ENCODE assay signal across 8 mouse cellular contexts in genomic region chr3:98062591-98063185, GRCm38 (mm10). TPM values are rescaled to one million over a fixed set of nuclear protein-coding genes. Genes with fewer than 3 reads are reported as not detected.
DNase-seq lines count a peak whose midpoint lies in the region; ATAC-seq and TF ChIP-seq lines count a peak whose summit lies in the region.

No protein-coding gene starts in this region.

- H3K4me1 ChIP-seq in testis, adult 2 months (ENCODE audit: control insufficient read depth, insufficient read depth, low read length) = peaks cover 11% of the 10 kb centered on the region
- peaks cover 31% of the 10 kb centered on the region for H3K4me1 ChIP-seq in forebrain, embryonic 11.5 days (replicated peaks; ENCODE audit: control insufficient read depth, insufficient read depth, low read length)
- H3K4me1 ChIP-seq in limb, embryonic 14.5 days (ENCODE audit: control insufficient read depth, insufficient read depth, low read length) = peaks cover 84% of the 10 kb centered on the region
- peaks cover 42% of the 10 kb centered on the region for H3K4me1 ChIP-seq in stomach, embryonic 16.5 days (ENCODE audit: control insufficient read depth, insufficient read depth, low read length)

- ATAC-seq in forebrain, embryonic 11.5 days (replicated peaks; ENCODE audit: low FRiP score) = peak; percentile 43
- no peak for ATAC-seq in limb, embryonic 14.5 days (ENCODE audit: low FRiP score, low read depth)
- no peak for ATAC-seq in stomach, embryonic 16.5 days (ENCODE audit: insufficient read depth, low FRiP score)

- H3K9ac ChIP-seq in forebrain, embryonic 11.5 days (ENCODE audit: low read length) = peak overlapping the region; percentile 6; the same call in 1 of the 2 replicates
- H3K9ac ChIP-seq in limb, embryonic 14.5 days (ENCODE audit: low read depth, low read length, severe bottlenecking) = peak overlapping the region; percentile 31; the same call in 1 of the 2 replicates
- peak overlapping the region; percentile 13; the same call in 1 of the 2 replicates for H3K9ac ChIP-seq in stomach, embryonic 16.5 days (ENCODE audit: low read length)

- TF ChIP-seq POLR2A in testis, adult 2 months (IDR thresholded peaks at IDR 0.05; ENCODE audit: control insufficient read depth, low read depth, low read length) = no peak
- TF ChIP-seq POLR2A in limb, embryonic 14.5 days (IDR thresholded peaks at IDR 0.05; ENCODE audit: borderline replicate concordance, extremely low read depth, insufficient read depth, insufficient read length) = no peak

- no peak overlapping the region for H3K4me2 ChIP-seq in forebrain, embryonic 11.5 days (ENCODE audit: low read depth, low read length, severe bottlenecking)
- peak overlapping the region; percentile 32 for H3K4me2 ChIP-seq in limb, embryonic 14.5 days (replicated peaks; ENCODE audit: low read depth, low read length, severe bottlenecking)
- no peak overlapping the region for H3K4me2 ChIP-seq in stomach, embryonic 16.5 days (ENCODE audit: low read depth, low read length)

- H3K9me3 ChIP-seq in forebrain, embryonic 11.5 days (ENCODE audit: control insufficient read depth, low read length) = no peaks in the 10 kb centered on the region
- no peaks in the 10 kb centered on the region for H3K9me3 ChIP-seq in limb, embryonic 14.5 days (ENCODE audit: control insufficient read depth, low read length)
- no peaks in the 10 kb centered on the region for H3K9me3 ChIP-seq in stomach, embryonic 16.5 days (replicated peaks; ENCODE audit: control insufficient read depth, low read length)

- no peak for DNase-seq in testis, postnatal 14 days (ENCODE audit: low spot score)
- DNase-seq in forebrain, embryonic 11.5 days (ENCODE audit: low spot score) = no peak
- no peak for DNase-seq in limb, embryonic 14.5 days (ENCODE audit: low spot score)
- no peak for DNase-seq in cerebellum, postnatal 36 days
- DNase-seq in gastrocnemius, postnatal 10 days = no peak
- DNase-seq in frontal cortex, postnatal 36 days (ENCODE audit: low spot score in 2 of 2) = no peak

- peak overlapping the region; percentile 64 for H3K27ac ChIP-seq in testis, adult 2 months (ENCODE audit: control insufficient read depth, insufficient read depth, low read depth, low read length)
- H3K27ac ChIP-seq in forebrain, embryonic 11.5 days (ENCODE audit: low read depth, low read length) = peak overlapping the region; percentile 90
- peak overlapping the region; percentile 96 for H3K27ac ChIP-seq in limb, embryonic 14.5 days (replicated peaks; ENCODE audit: low read depth, low read length)
- peak overlapping the region; percentile 92 for H3K27ac ChIP-seq in stomach, embryonic 16.5 days (ENCODE audit: low read length)

- H3K4me3 ChIP-seq in testis, adult 2 months (ENCODE audit: control insufficient read depth, low read depth, low read length) = no peak overlapping the region
- H3K4me3 ChIP-seq in forebrain, embryonic 11.5 days (ENCODE audit: low read depth, low read length) = no peak overlapping the region
- no peak overlapping the region for H3K4me3 ChIP-seq in limb, embryonic 14.5 days (replicated peaks; ENCODE audit: low read length)
- no peak overlapping the region for H3K4me3 ChIP-seq in stomach, embryonic 16.5 days (replicated peaks; ENCODE audit: low read length)

- H3K27me3 ChIP-seq in testis, adult 2 months (ENCODE audit: control insufficient read depth, insufficient read depth, low read length) = no peaks in the 10 kb centered on the region
- no peaks in the 10 kb centered on the region for H3K27me3 ChIP-seq in forebrain, embryonic 11.5 days (ENCODE audit: control insufficient read depth, insufficient read depth, low read length)
- H3K27me3 ChIP-seq in limb, embryonic 14.5 days (ENCODE audit: control insufficient read depth, insufficient read depth, low read length) = no peaks in the 10 kb centered on the region
- H3K27me3 ChIP-seq in stomach, embryonic 16.5 days (ENCODE audit: control insufficient read depth, insufficient read depth, low read length) = no peaks in the 10 kb centered on the region

- 50% methylated on average over 1 of the region's 1 CpGs for WGBS in forebrain, embryonic 11.5 days
- 23% methylated on average over 1 of the region's 1 CpGs for WGBS in limb, embryonic 14.5 days
- 36% methylated on average over 1 of the region's 1 CpGs for WGBS in stomach, embryonic 16.5 days

- TF ChIP-seq CTCF in testis, adult 2 months (IDR thresholded peaks at IDR 0.05; ENCODE audit: control insufficient read depth, insufficient read depth, insufficient replicate concordance, low read depth, low read length) = no peak

- H3K36me3 ChIP-seq in testis, adult 2 months (ENCODE audit: control insufficient read depth, insufficient read depth, low read length) = no peaks in the 10 kb centered on the region
- H3K36me3 ChIP-seq in forebrain, embryonic 11.5 days (ENCODE audit: control insufficient read depth, insufficient read depth, low read length) = no peaks in the 10 kb centered on the region
- 0 out of 2 replicates have a peak, but pooled peaks cover 4% of the 10 kb centered on the region for H3K36me3 ChIP-seq in limb, embryonic 14.5 days (ENCODE audit: control insufficient read depth, insufficient read depth, low read length)
- H3K36me3 ChIP-seq in stomach, embryonic 16.5 days (ENCODE audit: control insufficient read depth, insufficient read depth, low read length) = no peaks in the 10 kb centered on the region

RNA-seq across cellular contexts. Expression of gene Notch2, which starts 49.4 kb away (rescaled TPM):
- 4.3 and 5.2 TPM in 2 replicates for polyA plus RNA-seq in testis, adult 2 months (2012; rRNA removed)
- 27.6 TPM in 2 replicates for polyA plus RNA-seq in forebrain, embryonic 11.5 days (2014; fragmentation: Nextera tagmentation; extraction: Ambion mirVana)
- polyA plus RNA-seq in limb, embryonic 14.5 days (2012; rRNA removed) = 38.7 and 49.0 TPM in 2 replicates
- polyA plus RNA-seq in limb, embryonic 14.5 days (2014; fragmentation: Nextera tagmentation; extraction: Ambion mirVana) = 48.5 and 54.2 TPM in 2 replicates
- polyA plus RNA-seq in stomach, embryonic 16.5 days (2015; fragmentation: Nextera tagmentation; extraction: Ambion mirVana) = 20.4 and 23.6 TPM in 2 replicates
- total RNA-seq in gastrocnemius, postnatal 10 days (2021) = 10 to 100 TPM; 32.0 to 42.1 TPM
